Mouse (Mus musculus) inflammation-experienced regulatory T-cells, adult 16 weeks (primary cell): Measurements from ENCODE around the gene Stat1. TPM values are rescaled to one million over a fixed set of nuclear protein-coding genes. Genes with fewer than 3 reads are reported as not detected.

Source experiments
- polyA plus RNA-seq: library from polyadenylated mRNA; unstranded; fragments of 100-300 nt; shearing (Covaris generic); gene quantifications from one replicate; pipeline ENCODE4 v1.2.1, GENCODE M21; 2017

Gene Stat1
- 1,293 TPM for polyA plus RNA-seq

GRCm38 (mm10) chr1:52118860-52119591 lies at the start of gene Stat1:
Gene Stat1, plus strand, starts transcription at chr1:52119440.

Other genes with a start within 250 kb of the Stat1 start
- 0.82 TPM for gene Myo1b, start 203.4 kb upstream of the Stat1 start, polyA plus RNA-seq
- gene Stat4, start 132.3 kb upstream of the Stat1 start, polyA plus RNA-seq = 239 TPM
- gene Gls, start 113.8 kb downstream of the Stat1 start, polyA plus RNA-seq = 30.0 TPM